Mouse (Mus musculus): ENCODE measurements around the gene Cma1. TPM values are rescaled to one million over a fixed set of nuclear protein-coding genes. Genes with fewer than 3 reads are reported as not detected.

The Cma1 gene
- polyA plus RNA-seq, 1 experiment, result 2.0 TPM

- no peak overlapping the region for H3K27ac ChIP-seq (ENCODE audit: control insufficient read depth, insufficient read depth, low read length)
- no peaks in the 10 kb centered on the region for H3K27me3 ChIP-seq (ENCODE audit: control insufficient read depth, insufficient read depth, low read length)
- H3K4me1 ChIP-seq (replicated peaks; ENCODE audit: control insufficient read depth, insufficient read depth, low read length), result peaks cover 12% of the 10 kb centered on the region
- no peak for TF ChIP-seq CTCF (IDR thresholded peaks at IDR 0.05; ENCODE audit: borderline replicate concordance, control insufficient read depth, extremely low read depth, insufficient read depth, low read length, poor library complexity)
- no peak for TF ChIP-seq POLR2A (IDR thresholded peaks at IDR 0.05; ENCODE audit: control insufficient read depth, extremely low read depth, insufficient read depth, low read length, poor library complexity)
- peaks cover 30% of the 10 kb centered on the region for H3K36me3 ChIP-seq (ENCODE audit: control insufficient read depth, insufficient read depth, low read length)
- no peak overlapping the region for H3K4me3 ChIP-seq (ENCODE audit: control insufficient read depth, insufficient read depth, low read length)
- DNase-seq, result no peak
- 97% methylated on average over 12 of the region's 12 CpGs for WGBS
Observed at GRCm38 (mm10) chr14:55897671-55898070, 46.8 kb downstream of the Cma1 start.

Other genes starting within 250 kb of the Cma1 start
- 7.2 and 8.2 TPM in 2 replicates for gene Tgm1, start 230.7 kb downstream of the Cma1 start, polyA plus RNA-seq (2012; rRNA removed)
- gene Rabggta, start 222.4 kb downstream of the Cma1 start, polyA plus RNA-seq (2012; rRNA removed), result 80.5 and 84.9 TPM in 2 replicates
- 78.9 and 93.5 TPM in 2 replicates for gene Dhrs1, start 199.0 kb downstream of the Cma1 start, polyA plus RNA-seq (2012; rRNA removed)
- 41.5 and 43.6 TPM in 2 replicates for gene Nop9, start 199.0 kb downstream of the Cma1 start, polyA plus RNA-seq (2012; rRNA removed)
- gene Cideb, start 186.2 kb downstream of the Cma1 start, polyA plus RNA-seq (2012; rRNA removed), result 1.8 and 2.7 TPM in 2 replicates
- 1.7 and 1.8 TPM in 2 replicates for gene Ltb4r2, start 183.2 kb downstream of the Cma1 start, polyA plus RNA-seq (2012; rRNA removed)
- 2.6 and 2.8 TPM in 2 replicates for gene Ltb4r1, start 178.7 kb downstream of the Cma1 start, polyA plus RNA-seq (2012; rRNA removed)
- 7.4 and 11.2 TPM in 2 replicates for gene Adcy4, start 160.6 kb downstream of the Cma1 start, polyA plus RNA-seq (2012; rRNA removed)
- gene Ripk3, start 155.8 kb downstream of the Cma1 start, polyA plus RNA-seq (2012; rRNA removed), result 66.8 and 84.4 TPM in 2 replicates
- gene Nfatc4, start 121.5 kb downstream of the Cma1 start, polyA plus RNA-seq (2012; rRNA removed), result 2.3 and 2.7 TPM in 2 replicates
- gene Nynrin, start 90.7 kb downstream of the Cma1 start, polyA plus RNA-seq (2012; rRNA removed), result 2.0 and 2.1 TPM in 2 replicates
- 0.04 and 0.09 TPM in 2 replicates for gene Cbln3, start 60.3 kb downstream of the Cma1 start, polyA plus RNA-seq (2012; rRNA removed)
- 33.7 and 35.5 TPM in 2 replicates for gene Khnyn, start 59.7 kb downstream of the Cma1 start, polyA plus RNA-seq (2012; rRNA removed)
- 50.2 and 54.8 TPM in 2 replicates for gene Sdr39u1, start 44.4 kb downstream of the Cma1 start, polyA plus RNA-seq (2012; rRNA removed)
- gene Cma2, start 6.3 kb upstream of the Cma1 start, polyA plus RNA-seq (2012; rRNA removed), result 0.28 TPM in 1 of 2 replicates, not detected in the other
- 0.66 and 0.77 TPM in 2 replicates for gene Mcpt1, start 73.3 kb upstream of the Cma1 start, polyA plus RNA-seq (2012; rRNA removed)
- gene Mcpt9, start 85.8 kb upstream of the Cma1 start, polyA plus RNA-seq (2012; rRNA removed), result not detected in 2 replicates
- 0.24 and 0.43 TPM in 2 replicates for gene Mcpt2, start 97.4 kb upstream of the Cma1 start, polyA plus RNA-seq (2012; rRNA removed)
- gene Mcpt4, start 117.6 kb upstream of the Cma1 start, polyA plus RNA-seq (2012; rRNA removed), result 1.9 and 2.9 TPM in 2 replicates
- gene Mcpt8, start 140.6 kb upstream of the Cma1 start, polyA plus RNA-seq (2012; rRNA removed), result 0.20 TPM in 1 of 2 replicates, not detected in the other
- 0.09 and 0.74 TPM in 2 replicates for gene Ctsg, start 157.9 kb upstream of the Cma1 start, polyA plus RNA-seq (2012; rRNA removed)
- not detected in 2 replicates for gene Gzme, start 175.9 kb upstream of the Cma1 start, polyA plus RNA-seq (2012; rRNA removed)
- gene Gzmd, start 187.9 kb upstream of the Cma1 start, polyA plus RNA-seq (2012; rRNA removed), result not detected in 2 replicates
- gene Gzmg, start 214.9 kb upstream of the Cma1 start, polyA plus RNA-seq (2012; rRNA removed), result not detected in 2 replicates
- gene Gzmn, start 229.9 kb upstream of the Cma1 start, polyA plus RNA-seq (2012; rRNA removed), result not detected in 2 replicates